Mouse (Mus musculus) liver, embryonic 14.5 days (tissue): ENCODE data around the gene Rmnd5b. TPM values are rescaled to one million over a fixed set of nuclear protein-coding genes. Genes with fewer than 3 reads are reported as not detected.

ENCODE experiments used
- ATAC-seq: fragments of 200-750 bp; cut with Nextera tagmentation; 2 replicates; pipeline ENCODE4 v1.8.0; 2017; ENCODE audit warnings: moderate number of reproducible peaks, mild to moderate bottlenecking, moderate library complexity; ENCODE audit not compliant: insufficient read depth
- DNase-seq, 3 experiments: peaks; one replicate each; pipeline ENCODE4 v3.0.0-alpha.2; 2012 to 2013; ENCODE audit warnings: low read depth in 3 of 3, low spot score in 3 of 3
- H3K27ac ChIP-seq: fragments of 300-500 bp; sonication (generic); 2 replicates; pipeline ENCODE4 v1.5.1; 2014; ENCODE audit warnings: moderate library complexity, mild to moderate bottlenecking, control low read depth, inconsistent platforms
- H3K27me3 ChIP-seq: fragments of 300-500 bp; sonication (generic); 2 replicates; pipeline ENCODE4 v1.6.1; 2014; ENCODE audit warnings: mild to moderate bottlenecking, low read length, moderate library complexity; ENCODE audit not compliant: control insufficient read depth, insufficient read depth
- H3K36me3 ChIP-seq: fragments of 300-500 bp; sonication (generic); replicated peaks from 2 replicates; pipeline ENCODE4 v1.6.1; 2014; ENCODE audit warnings: low read depth; ENCODE audit not compliant: control insufficient read depth, insufficient read depth
- H3K4me1 ChIP-seq, 2 experiments: fragments of 200-500 bp in 1 of 2; fragments of 300-500 bp in 1 of 2; sonication (generic) in 1 of 2; replicated peaks; 2 replicates each; pipeline ENCODE4 v1.6.1; 2012 to 2014; ENCODE audit warnings: antibody characterized with exemption in 1 of 2, inconsistent platforms in 1 of 2, low read length in 1 of 2; ENCODE audit not compliant: control insufficient read depth in 2 of 2, insufficient read depth in 2 of 2
- H3K4me2 ChIP-seq: fragments of 300-500 bp; sonication (generic); 2 replicates; pipeline ENCODE4 v1.6.1; 2014; ENCODE audit warnings: low read depth, mild to moderate bottlenecking, control low read depth, moderate library complexity
- H3K4me3 ChIP-seq, 2 experiments: fragments of 200-500 bp in 1 of 2; fragments of 300-500 bp in 1 of 2; sonication (generic) in 1 of 2; 2 replicates each; pipeline ENCODE4 v1.5.1; 2012 to 2014; ENCODE audit warnings: low read depth in 2 of 2, low read length in 2 of 2, mild to moderate bottlenecking in 2 of 2, control low read depth in 1 of 2, inconsistent platforms in 1 of 2, moderate library complexity in 1 of 2; ENCODE audit not compliant: insufficient read depth in 1 of 2
- H3K9ac ChIP-seq: fragments of 300-500 bp; sonication (generic); replicated peaks from 2 replicates; pipeline ENCODE4 v1.6.1; 2014; ENCODE audit warnings: mild to moderate bottlenecking, control low read depth, moderate library complexity
- H3K9me3 ChIP-seq: fragments of 300-500 bp; sonication (generic); 2 replicates; pipeline ENCODE4 v1.6.1; 2016; ENCODE audit warnings: low read length, mixed read lengths; ENCODE audit not compliant: control insufficient read depth
- CTCF ChIP-seq: IDR thresholded peaks from 2 replicates; pipeline ENCODE4 v1.5.1; 2016; ENCODE audit warnings: antibody characterized with exemption, low read depth, control low read depth
- EP300 ChIP-seq: IDR thresholded peaks from 2 replicates; pipeline ENCODE4 v1.6.1; 2016; ENCODE audit warnings: antibody characterized with exemption, low read depth
- WGBS: fragments of 180-500 bp; shearing (Covaris S2); extraction: QIAGEN DNeasy Blood & Tissue Kit; methylation state at CpG from one replicate; pipeline ENCODE4 v1.1.7; 2014; ENCODE audit not compliant: insufficient replicate concordance; 5-methylcytosine and 5-hydroxymethylcytosine counted together
- polyA plus RNA-seq, 2 experiments: library from polyadenylated mRNA; depleted of rRNA in 1 of 2; stranded (reverse) in 1 of 2; unstranded in 1 of 2; fragments of >200 nt; fragmentation: Nextera tagmentation in 1 of 2; extraction: Ambion mirVana in 1 of 2; gene quantifications; 2 replicates each; pipeline versions ENCODE4 v1.2.1 to v1.2.3; 2012 to 2014

Rmnd5b gene
- polyA plus RNA-seq, 2 experiments = 15.2 to 19.0 TPM

- TF ChIP-seq EP300 (no peak), CTCF (no peak)
- Histone ChIP-seq H3K4me3 (no peak overlapping the region), H3K4me1 (0 out of 4 replicates have a peak, but pooled peaks cover 0 to 2% of the 10 kb centered on the region in 2 experiments), H3K4me2 (no peak overlapping the region), H3K9me3 (no peaks in the 10 kb centered on the region), H3K27ac (no peak overlapping the region), H3K27me3 (peaks cover 10% of the 10 kb centered on the region), H3K9ac (no peak overlapping the region), H3K36me3 (no peaks in the 10 kb centered on the region)
- DNase-seq (no peak), ATAC-seq (no peak)
- WGBS = 78% methylated on average over 13 of the region's 13 CpGs
Observed at GRCm38 (mm10) chr11:51645293-51645692, 9.6 kb upstream of the Rmnd5b start.

- H3K4me3 ChIP-seq = no peak overlapping the region
- H3K9ac ChIP-seq = no peak overlapping the region
- no peak for ATAC-seq
- no peaks in the 10 kb centered on the region; the same call in none of the 2 replicates for H3K27me3 ChIP-seq
- WGBS = 26% methylated on average over 16 of the region's 16 CpGs
- no peaks in the 10 kb centered on the region for H3K4me1 ChIP-seq
- H3K9me3 ChIP-seq = no peaks in the 10 kb centered on the region
- H3K4me2 ChIP-seq = no peak overlapping the region
- H3K36me3 ChIP-seq = no peaks in the 10 kb centered on the region
- no peak overlapping the region for H3K27ac ChIP-seq
- TF ChIP-seq EP300 = no peak
- no peak for TF ChIP-seq CTCF
- no peak for DNase-seq
Observed at GRCm38 (mm10) chr11:51644217-51644616, 8.5 kb upstream of the Rmnd5b start.

- no peaks in the 10 kb centered on the region for H3K36me3 ChIP-seq
- ATAC-seq = no peak
- no peak overlapping the region for H3K27ac ChIP-seq
- no peaks in the 10 kb centered on the region; the same call in 1 of the 2 replicates for H3K27me3 ChIP-seq
- no peaks in the 10 kb centered on the region for H3K9me3 ChIP-seq
- H3K4me3 ChIP-seq = no peak overlapping the region
- no peak for DNase-seq
- no peak overlapping the region for H3K9ac ChIP-seq
- WGBS = 48% methylated on average over 15 of the region's 15 CpGs
- H3K4me2 ChIP-seq = no peak overlapping the region
- TF ChIP-seq EP300 (no peak), CTCF (no peak)
- H3K4me1 ChIP-seq = no peaks in the 10 kb centered on the region
Observed at GRCm38 (mm10) chr11:51643761-51644160, 8.1 kb upstream of the Rmnd5b start.

- no peak for TF ChIP-seq CTCF
- H3K36me3 ChIP-seq = no peaks in the 10 kb centered on the region
- no peaks in the 10 kb centered on the region for H3K27me3 ChIP-seq
- no peak overlapping the region for H3K4me2 ChIP-seq
- no peak overlapping the region for H3K27ac ChIP-seq
- no peaks in the 10 kb centered on the region for H3K9me3 ChIP-seq
- H3K4me3 ChIP-seq = no peak overlapping the region
- DNase-seq (no peak), ATAC-seq (no peak)
- H3K4me1 ChIP-seq = peaks cover 0 to 2% of the 10 kb centered on the region in 2 experiments; a peak in 1 of 4 replicates
- 56% methylated on average over 9 of the region's 9 CpGs for WGBS
- H3K9ac ChIP-seq = no peak overlapping the region
Observed at GRCm38 (mm10) chr11:51643202-51643601, 7.5 kb upstream of the Rmnd5b start.

GRCm38 (mm10) chr11:51640748-51641147 is 5.1 kb upstream of the Rmnd5b start:
- Histone ChIP-seq H3K4me1 (peaks cover 0 to 12% of the 10 kb centered on the region in 2 experiments; a peak in 3 of 4 replicates), H3K27ac (no peak overlapping the region), H3K4me3 (no peak overlapping the region), H3K9me3 (no peaks in the 10 kb centered on the region), H3K4me2 (no peak overlapping the region), H3K36me3 (no peaks in the 10 kb centered on the region), H3K9ac (no peak overlapping the region), H3K27me3 (no peaks in the 10 kb centered on the region)
- 76% methylated on average over 7 of the region's 7 CpGs for WGBS
- ATAC-seq = no peak
- no peak for DNase-seq
- no peak for TF ChIP-seq EP300
- no peak for TF ChIP-seq CTCF
